In genomic region chr9:67869691-67870450, GRCm38 (mm10) we compare ENCODE assay signal across 12 mouse cellular contexts. TPM values are rescaled to one million over a fixed set of nuclear protein-coding genes. Genes with fewer than 3 reads are reported as not detected.
A peak's percentile ranks its signal among the peaks of the same experiment; 100 is the strongest.
DNase-seq lines count a peak whose midpoint lies in the region; ATAC-seq and TF ChIP-seq lines count a peak whose summit lies in the region.
"Had no signal": no experiment of that assay in that cellular context is flagged by ENCODE, and none has a peak within 500 bp of the region (broad histone marks: within the 10 kb centered on the region; RNA-seq: fewer than 3 reads in every experiment).

No protein-coding gene starts in this region.

- peak; percentile 64 for DNase-seq in adrenal gland, adult 2 months
- DNase-seq in adrenal gland, adult 18-20 months (ENCODE audit: low spot score in 2 of 2): no peak
- no peak for DNase-seq in stomach, postnatal 0 days (ENCODE audit: low spot score)
- DNase-seq in left cerebral cortex, postnatal 36 days (ENCODE audit: low spot score in 2 of 2): peak; percentile 32 to 43
- DNase-seq in gastrocnemius, postnatal 36 days: no peak
- no peak for DNase-seq in thymus, postnatal 0 days (ENCODE audit: low spot score)
- DNase-seq: B cell, adult 2 months had no signal

- no peaks in the 10 kb centered on the region for H3K36me3 ChIP-seq in stomach, embryonic 15.5 days
- H3K36me3 ChIP-seq in stomach, postnatal 0 days (ENCODE audit: control insufficient read depth, insufficient read depth, low read length): no peaks in the 10 kb centered on the region
- H3K36me3 ChIP-seq: kidney, embryonic 15.5 days had no signal

- H3K9ac ChIP-seq in stomach, embryonic 15.5 days: no peak overlapping the region
- H3K9ac ChIP-seq in stomach, postnatal 0 days (ENCODE audit: low read length): no peak overlapping the region
- H3K9ac ChIP-seq: kidney, embryonic 15.5 days had no signal

- no peak overlapping the region for H3K27ac ChIP-seq in stomach, embryonic 15.5 days
- no peak overlapping the region for H3K27ac ChIP-seq in stomach, postnatal 0 days (replicated peaks)
- H3K27ac ChIP-seq: kidney, embryonic 15.5 days had no signal

- no peak overlapping the region for H3K4me2 ChIP-seq in stomach, embryonic 15.5 days
- no peak overlapping the region for H3K4me2 ChIP-seq in stomach, postnatal 0 days (replicated peaks; ENCODE audit: low read depth)
- H3K4me2 ChIP-seq: kidney, embryonic 15.5 days had no signal

- H3K9me3 ChIP-seq in stomach, embryonic 15.5 days: no peaks in the 10 kb centered on the region
- H3K9me3 ChIP-seq in stomach, postnatal 0 days (ENCODE audit: control insufficient read depth, low read length): no peaks in the 10 kb centered on the region
- H3K9me3 ChIP-seq: kidney, embryonic 15.5 days had no signal

- peak; percentile 65; the same call in 1 of the 2 replicates for ATAC-seq in stomach, embryonic 15.5 days (ENCODE audit: insufficient read depth, low FRiP score, low read depth)
- no peak for ATAC-seq in stomach, postnatal 0 days (ENCODE audit: low FRiP score, low TSS enrichment)
- no peak for ATAC-seq in CD4-positive, CD25-positive, alpha-beta regulatory T cell, adult 4 months
- ATAC-seq: lung, postnatal 0 days had no signal

- no peak for TF ChIP-seq CTCF in stomach, postnatal 0 days (IDR thresholded peaks at IDR 0.05; ENCODE audit: low read depth)

- TF ChIP-seq EP300 in stomach, postnatal 0 days (optimal IDR thresholded peaks at IDR 0.05): no peak

- intact Hi-C loops in left cerebral cortex, postnatal 36 days (cut with DNase I): no loop called here
- intact Hi-C loops in gastrocnemius, postnatal 36 days (cut with DNase I): no loop called here

- H3K4me3 ChIP-seq in stomach, embryonic 15.5 days (replicated peaks): no peak overlapping the region
- H3K4me3 ChIP-seq in stomach, postnatal 0 days (ENCODE audit: low read depth, low read length): no peak overlapping the region
- H3K4me3 ChIP-seq: kidney, embryonic 15.5 days had no signal

- H3K27me3 ChIP-seq in stomach, embryonic 15.5 days (replicated peaks): no peaks in the 10 kb centered on the region
- no peaks in the 10 kb centered on the region for H3K27me3 ChIP-seq in stomach, postnatal 0 days (ENCODE audit: control insufficient read depth, insufficient read depth, low read length)
- H3K27me3 ChIP-seq: kidney, embryonic 15.5 days had no signal

- 83% methylated on average over 16 of the region's 16 CpGs for WGBS in stomach, embryonic 15.5 days
- WGBS in stomach, postnatal 0 days: 68% methylated on average over 16 of the region's 16 CpGs

- no peaks in the 10 kb centered on the region for H3K4me1 ChIP-seq in stomach, embryonic 15.5 days
- H3K4me1 ChIP-seq in stomach, postnatal 0 days (replicated peaks; ENCODE audit: control insufficient read depth, insufficient read depth): no peaks in the 10 kb centered on the region

RNA-seq across cellular contexts. Expression of gene Vps13c, which starts 29.7 kb away (rescaled TPM):
- total RNA-seq in adrenal gland, adult 2 months (2021): 10 to 100 TPM; 40.6 to 57.6 TPM
- 2.7 and 3.7 TPM in 2 replicates for polyA plus RNA-seq in adrenal gland, adult 2 months (2012; rRNA removed)
- 10 to 100 TPM; 39.8 to 46.3 TPM for total RNA-seq in adrenal gland, adult 18-20 months (2021)
- 6.1 and 6.7 TPM in 2 replicates for polyA plus RNA-seq in stomach, embryonic 15.5 days (2015; fragmentation: Nextera tagmentation; extraction: Ambion mirVana)
- polyA plus RNA-seq in stomach, postnatal 0 days (2015; fragmentation: Nextera tagmentation; extraction: Ambion mirVana): 3.8 and 4.5 TPM in 2 replicates
- 10 to 100 TPM; 68.0 to 80.5 TPM for total RNA-seq in left cerebral cortex, postnatal 36 days (2021)
- total RNA-seq in gastrocnemius, postnatal 36 days (2021): 10 to 100 TPM; 23.6 to 24.1 TPM
- polyA plus RNA-seq in thymus, postnatal 0 days (2015; fragmentation: Nextera tagmentation; extraction: Ambion mirVana): 8.0 and 9.9 TPM in 2 replicates
- polyA plus RNA-seq in CD4-positive, CD25-positive, alpha-beta regulatory T cell, adult 4 months (2017; shearing (Covaris generic)): 10 to 100 TPM; 21.6 to 27.3 TPM

RNA-seq across cellular contexts. Expression of gene C2cd4a, which starts 37.7 kb away (rescaled TPM):
- not detected for total RNA-seq in adrenal gland, adult 2 months (2021)
- polyA plus RNA-seq in adrenal gland, adult 2 months (2012; rRNA removed): 2.0 and 3.2 TPM in 2 replicates
- total RNA-seq in adrenal gland, adult 18-20 months (2021): not detected
- polyA plus RNA-seq in stomach, embryonic 15.5 days (2015; fragmentation: Nextera tagmentation; extraction: Ambion mirVana): 1.9 and 2.7 TPM in 2 replicates
- polyA plus RNA-seq in stomach, postnatal 0 days (2015; fragmentation: Nextera tagmentation; extraction: Ambion mirVana): 2.8 and 3.6 TPM in 2 replicates
- total RNA-seq in left cerebral cortex, postnatal 36 days (2021): under 1 TPM in 1 of 2 experiments, not detected in 1; 0.22 TPM
- under 1 TPM in 1 of 2 experiments, not detected in 1; 0.42 TPM for total RNA-seq in gastrocnemius, postnatal 36 days (2021)
- 0.09 TPM in 1 of 2 replicates, not detected in the other for polyA plus RNA-seq in thymus, postnatal 0 days (2015; fragmentation: Nextera tagmentation; extraction: Ambion mirVana)
- not detected for polyA plus RNA-seq in CD4-positive, CD25-positive, alpha-beta regulatory T cell, adult 4 months (2017; shearing (Covaris generic))
- total RNA-seq: heart, postnatal 25 days had no signal

Comparison
In these comparisons a context has a peak if more than half of its experiments do, and no peak if none do; other contexts are left out.
1. DNase-seq: peak in adrenal gland, adult 2 months (single experiment) and left cerebral cortex, postnatal 36 days (2 of 2); none in adrenal gland, adult 18-20 months (0 of 2), stomach, postnatal 0 days (single experiment), gastrocnemius, postnatal 36 days (0 of 2) and thymus, postnatal 0 days (single experiment).